Mouse (Mus musculus): ENCODE measurements at regions not wholly inside any gene's neighbourhood (a gene's known extent, or its start where the extent isn't known, plus 50 kb on each side); places are given as distances from the start of the nearest gene placed in this dataset.
A peak's percentile ranks its signal among the peaks of the same experiment; 100 is the strongest.
"Not testable (repeated sequence)": the region's sequence is repeated elsewhere in the genome, so short reads cannot be mapped to it uniquely, and the experiment has no call there.

DNA sequence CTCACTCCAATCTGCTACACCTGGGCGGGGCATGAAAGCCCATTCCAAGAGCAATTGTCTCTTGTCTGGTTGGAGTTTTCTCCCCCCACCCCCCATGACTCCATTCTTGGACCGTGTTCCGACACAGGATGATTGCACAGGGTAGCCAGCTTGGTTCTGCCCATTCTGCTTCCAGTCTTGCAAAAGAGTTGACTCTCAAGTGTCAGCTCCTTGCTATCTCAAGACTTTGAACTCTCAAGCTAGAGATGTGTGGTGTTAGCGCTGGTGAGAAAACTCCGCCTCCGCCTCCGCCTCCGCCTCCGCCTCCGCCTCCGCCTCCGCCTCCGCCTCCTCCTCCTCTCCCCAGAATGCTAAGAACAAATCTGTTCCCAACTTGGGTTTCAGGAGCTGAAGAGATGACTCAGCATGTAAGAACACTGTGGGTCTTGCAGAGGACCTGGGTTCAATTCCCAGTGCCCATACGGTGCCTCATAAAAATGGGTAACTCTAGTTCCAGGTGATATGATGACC lies 135.1 kb downstream of the Bcat1 start:
- DNase-seq (ENCODE audit: low spot score), result no peak

DNA sequence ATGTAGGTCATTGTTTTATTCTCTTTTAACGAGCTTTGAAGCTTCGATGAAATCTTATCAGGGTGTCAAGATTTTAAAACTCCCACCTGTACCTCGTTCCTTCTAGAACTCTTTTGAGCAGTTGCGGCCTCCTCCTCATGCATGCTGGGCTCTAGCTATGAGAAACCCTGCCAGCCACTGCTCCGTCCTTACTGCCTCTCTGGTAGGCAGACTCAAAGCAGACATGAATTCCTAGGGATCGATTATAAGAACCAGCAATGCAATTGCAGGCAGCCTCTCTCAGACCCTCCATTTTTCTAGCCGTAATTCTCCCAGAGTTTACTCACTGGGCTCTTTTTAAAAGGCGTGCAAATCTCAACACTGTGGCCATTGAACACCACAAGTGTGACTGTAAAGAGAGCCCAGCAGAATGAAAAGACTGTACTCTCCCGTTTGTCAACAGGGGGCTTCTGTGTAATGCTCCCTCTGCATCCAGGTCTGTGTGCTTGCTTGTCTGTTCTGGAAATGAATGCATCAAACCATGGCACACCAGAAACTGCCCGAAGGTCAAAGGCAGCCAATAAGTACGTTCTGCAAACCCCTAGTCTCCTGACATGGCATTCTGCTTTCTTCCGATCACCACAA lies 137.3 kb downstream of the Bcat1 start:
- no peak for DNase-seq (ENCODE audit: low spot score)

DNA sequence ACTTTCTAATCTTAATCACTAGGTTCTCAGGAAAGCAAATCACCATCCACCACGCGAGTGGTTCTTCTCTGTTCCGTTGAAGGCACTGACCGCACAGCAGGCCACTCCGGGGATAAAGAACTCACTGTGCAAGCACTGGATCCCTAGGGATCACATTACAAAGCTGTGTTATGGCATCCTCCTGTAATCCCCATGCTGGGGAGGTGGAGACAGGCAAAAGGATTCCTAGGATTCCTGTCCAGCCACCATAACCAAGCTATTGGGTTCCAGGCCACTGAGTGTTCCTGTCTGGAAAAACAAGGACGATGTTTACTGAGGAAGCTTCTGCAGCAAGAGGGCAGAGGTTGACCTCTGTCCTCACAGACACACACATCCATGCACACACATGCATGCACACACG lies 138.8 kb downstream of the Bcat1 start:
- DNase-seq (ENCODE audit: low spot score), result no peak

DNA sequence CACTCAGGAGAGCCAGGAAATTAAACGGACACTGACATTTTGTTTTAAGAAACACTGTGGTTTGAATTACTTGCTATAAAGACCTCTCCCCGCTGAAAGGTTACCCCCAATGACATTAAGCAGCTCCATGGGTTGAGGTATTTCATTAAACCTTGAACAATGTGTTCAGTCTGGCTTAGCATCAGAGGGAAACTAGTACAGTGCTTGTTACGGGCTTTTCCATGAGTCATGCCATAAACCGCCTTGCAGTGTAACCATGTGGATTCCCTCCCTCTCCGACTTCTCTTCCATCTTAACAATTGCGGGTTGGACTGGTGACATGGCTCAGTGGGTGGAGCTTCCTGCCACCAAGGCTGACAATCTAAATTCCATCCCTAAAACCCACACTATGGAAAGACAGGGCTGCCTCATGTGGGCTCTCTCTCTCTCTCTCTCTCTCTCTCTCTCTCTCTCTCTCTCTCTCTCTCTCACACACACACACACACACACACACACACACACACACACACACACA lies 142.2 kb downstream of the Bcat1 start:
- no peak for DNase-seq (ENCODE audit: low spot score)

DNA sequence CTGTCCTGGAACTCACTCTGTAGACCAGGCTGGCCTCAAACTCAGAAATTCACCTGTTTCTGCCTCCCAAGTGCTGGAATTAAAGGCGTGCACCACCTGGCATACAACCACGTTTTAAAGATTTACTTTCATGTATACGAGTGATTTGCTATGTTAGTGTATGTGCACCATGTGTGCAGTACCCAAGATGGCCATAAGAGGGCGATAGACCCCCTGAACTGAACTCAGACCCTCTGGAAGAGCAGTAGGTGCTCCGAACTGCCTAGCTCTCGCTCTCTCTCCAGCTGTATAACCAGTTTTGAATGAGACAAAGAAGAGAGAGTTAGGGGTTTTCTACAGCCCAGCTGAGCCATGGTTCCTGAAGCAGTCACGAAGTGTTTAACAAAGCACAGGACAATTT lies 143.6 kb downstream of the Bcat1 start:
- no peak for DNase-seq (ENCODE audit: low spot score)

DNA sequence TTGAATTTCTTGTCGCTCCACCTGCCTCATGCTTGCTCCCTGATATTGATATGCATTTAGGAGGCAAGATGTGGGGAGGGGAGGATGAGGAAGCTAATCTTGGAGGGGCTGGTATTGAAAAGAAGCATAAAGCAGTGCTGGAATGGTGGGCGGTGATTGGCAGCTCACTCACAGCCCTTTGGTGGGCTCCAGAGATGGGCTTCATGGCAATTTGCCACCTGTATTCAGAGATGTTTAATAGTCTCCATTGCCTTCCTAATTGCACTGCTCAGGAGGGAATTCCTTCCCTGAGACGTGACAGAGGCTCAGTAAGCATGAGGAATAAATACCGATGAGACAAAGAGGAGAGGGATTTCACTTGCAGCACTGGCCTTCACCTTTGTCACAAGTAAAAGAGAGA lies 146.0 kb downstream of the Bcat1 start:
- no peak for DNase-seq (ENCODE audit: low spot score)

DNA sequence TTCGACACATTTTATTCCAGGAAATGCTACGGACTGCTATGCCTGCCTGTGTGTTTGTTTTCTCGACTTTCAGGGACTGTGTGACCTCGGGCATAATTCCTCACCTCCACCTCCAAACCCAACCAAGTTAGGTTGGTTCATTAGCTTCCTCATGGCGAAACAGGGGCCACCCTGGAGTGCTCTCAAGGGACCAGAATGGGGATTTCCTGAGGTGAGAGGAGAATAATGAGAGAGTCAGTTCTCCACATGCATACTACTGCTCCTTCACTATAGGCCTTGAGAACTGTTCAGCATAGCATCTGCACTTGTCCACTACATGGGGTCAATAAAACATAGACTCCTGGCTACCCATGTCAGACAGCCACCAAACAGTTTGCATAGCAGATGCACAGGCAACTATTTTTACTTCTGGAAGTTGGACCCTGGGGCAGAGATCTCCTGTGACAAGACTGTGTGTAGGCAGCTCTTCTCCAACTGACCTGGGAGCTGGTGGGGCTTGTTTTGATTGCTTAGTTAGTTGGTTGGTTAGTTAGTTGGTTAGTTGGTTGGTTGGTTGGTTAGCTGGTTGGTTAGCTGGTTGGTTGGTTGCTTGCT lies 146.6 kb downstream of the Bcat1 start:
- DNase-seq (ENCODE audit: low spot score), result no peak

DNA sequence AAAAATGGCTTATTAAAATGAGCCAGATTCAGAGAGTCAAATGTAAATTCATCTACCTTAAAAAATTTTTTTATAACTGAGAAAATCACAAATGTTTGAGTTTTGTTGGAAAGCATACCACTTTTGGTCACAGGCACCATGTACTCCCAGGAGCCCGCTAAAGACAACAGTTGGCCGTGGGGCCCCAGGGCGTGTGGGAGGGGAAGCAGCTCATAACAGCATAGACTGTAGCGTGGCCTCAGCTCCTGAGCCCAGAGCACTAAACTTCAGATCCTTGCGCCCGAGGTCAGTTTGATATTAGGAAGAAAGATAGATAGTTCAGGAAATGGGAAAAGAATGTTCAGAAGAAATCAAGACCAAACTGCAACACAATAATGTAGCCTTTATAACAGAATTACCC lies 145.8 kb upstream of the Sox5 start:
- no peak for DNase-seq (ENCODE audit: low spot score)

DNA sequence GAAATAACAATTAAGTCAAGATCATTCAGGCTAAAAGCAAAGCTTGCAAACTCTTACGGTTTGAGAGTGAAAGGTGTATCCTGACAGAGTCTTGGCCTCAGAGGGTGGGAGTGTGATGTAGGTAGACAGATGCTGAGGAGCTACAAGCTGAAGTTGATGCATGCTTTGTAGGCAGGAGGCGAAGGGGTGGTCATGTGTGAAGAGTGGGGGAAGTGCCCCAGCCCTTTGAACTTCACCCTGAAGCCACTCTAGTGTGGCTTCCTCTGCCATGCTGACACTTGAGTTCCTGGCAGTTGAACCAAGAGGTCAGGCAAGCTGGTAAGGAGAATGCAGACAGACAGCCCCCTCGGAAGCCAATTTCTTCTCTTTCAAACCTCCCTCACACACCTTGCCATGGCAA lies 141.0 kb upstream of the Sox5 start:
- no peak for DNase-seq (ENCODE audit: low spot score)

DNA sequence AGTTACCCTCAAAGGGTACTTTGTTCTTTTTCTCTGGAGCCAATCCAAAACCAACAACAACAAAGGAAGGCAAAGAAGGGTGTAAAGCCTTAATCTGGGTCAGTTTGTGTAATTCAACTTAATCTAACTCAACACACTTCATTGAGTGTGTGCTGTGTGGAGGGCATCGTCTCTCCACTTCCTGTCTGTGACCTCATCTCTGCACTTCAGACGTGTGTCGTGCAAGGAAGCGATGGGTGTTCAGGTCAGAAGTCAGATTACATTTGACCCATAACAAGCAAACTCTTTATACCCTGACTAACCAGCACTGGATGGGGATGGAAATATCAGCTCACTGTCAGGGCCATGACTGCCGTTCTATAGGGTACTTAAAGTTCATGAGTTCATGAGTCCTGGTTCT lies 138.0 kb upstream of the Sox5 start:
- no peak for DNase-seq (ENCODE audit: low spot score)

DNA sequence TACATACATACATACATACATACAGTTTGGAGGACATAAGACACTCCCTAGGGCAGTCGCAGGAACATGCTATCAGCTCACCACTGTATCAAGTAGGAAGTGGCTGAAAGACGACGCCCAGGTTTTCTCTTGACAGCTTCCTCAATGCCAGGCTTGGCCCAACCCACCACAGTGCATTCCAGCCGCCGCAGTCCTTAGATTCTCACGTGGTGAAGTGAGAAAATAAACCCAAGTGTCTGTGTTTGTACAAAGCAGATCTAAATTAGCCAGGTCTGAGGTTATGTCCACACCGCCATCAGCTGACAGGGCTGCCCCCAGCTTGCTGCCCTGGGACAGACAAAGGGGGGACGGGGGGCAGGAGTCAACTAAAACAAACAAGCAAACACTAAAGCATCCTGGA lies 135.4 kb upstream of the Sox5 start:
- no peak for DNase-seq (ENCODE audit: low spot score)

DNA sequence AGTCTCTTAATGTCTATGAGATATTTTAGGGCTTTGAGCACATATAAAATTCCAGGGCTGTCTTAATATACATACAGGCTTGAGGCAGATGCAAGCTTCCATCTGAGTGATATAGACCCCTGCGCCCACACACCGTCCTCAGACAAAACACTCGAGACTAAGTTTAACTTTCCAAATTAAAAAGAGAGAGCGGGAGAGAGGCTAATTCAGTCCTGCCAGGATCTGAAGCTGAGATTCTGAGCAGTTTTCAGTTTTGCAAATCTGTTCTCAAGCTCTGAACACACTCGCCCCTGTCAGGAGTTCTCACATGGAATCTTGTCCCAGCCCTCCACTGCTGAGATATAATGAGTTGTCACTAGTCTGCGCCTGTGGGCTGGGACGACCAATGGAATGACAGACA lies 130.0 kb upstream of the Sox5 start:
- DNase-seq (ENCODE audit: low spot score), result no peak

DNA sequence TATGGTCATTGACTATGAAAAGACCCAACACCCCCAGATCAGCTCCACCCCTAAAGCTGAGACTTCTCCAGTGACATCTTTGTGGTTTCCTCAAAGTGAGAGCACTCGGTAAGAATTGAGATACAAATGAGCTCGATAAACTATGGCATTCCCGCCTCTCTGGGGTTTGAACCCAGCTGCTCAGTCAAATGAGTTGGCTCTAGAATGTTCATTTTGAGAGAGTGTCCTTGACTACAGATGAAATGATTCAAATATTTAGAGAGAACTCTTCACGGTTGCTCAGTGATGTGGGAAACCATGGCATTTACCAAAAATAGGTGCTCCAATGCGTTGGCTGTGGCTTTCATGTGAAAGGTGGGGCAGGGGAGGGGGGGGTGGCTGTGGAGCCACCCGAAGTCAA lies 128.6 kb upstream of the Sox5 start:
- no peak for DNase-seq (ENCODE audit: low spot score)

DNA sequence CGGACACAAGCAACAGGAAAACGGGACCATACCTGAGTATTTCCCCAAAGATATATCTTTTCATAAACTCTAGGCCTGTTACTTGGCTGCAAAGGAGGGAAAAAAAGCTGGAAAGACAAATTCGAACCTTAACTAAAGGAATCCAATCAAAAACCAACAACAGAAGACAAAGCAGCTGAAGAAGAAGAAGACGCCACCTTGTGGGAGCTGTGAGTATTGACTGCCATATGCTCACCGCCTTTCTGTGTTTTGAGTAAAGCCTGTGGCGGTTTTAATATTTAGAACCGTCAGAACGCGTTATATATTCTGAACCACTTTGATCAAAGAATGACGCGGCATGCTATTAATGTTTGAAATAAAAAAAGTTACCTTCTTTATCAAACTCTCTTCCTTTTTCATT lies 126.9 kb upstream of the Sox5 start:
- DNase-seq (ENCODE audit: low spot score), result no peak

DNA sequence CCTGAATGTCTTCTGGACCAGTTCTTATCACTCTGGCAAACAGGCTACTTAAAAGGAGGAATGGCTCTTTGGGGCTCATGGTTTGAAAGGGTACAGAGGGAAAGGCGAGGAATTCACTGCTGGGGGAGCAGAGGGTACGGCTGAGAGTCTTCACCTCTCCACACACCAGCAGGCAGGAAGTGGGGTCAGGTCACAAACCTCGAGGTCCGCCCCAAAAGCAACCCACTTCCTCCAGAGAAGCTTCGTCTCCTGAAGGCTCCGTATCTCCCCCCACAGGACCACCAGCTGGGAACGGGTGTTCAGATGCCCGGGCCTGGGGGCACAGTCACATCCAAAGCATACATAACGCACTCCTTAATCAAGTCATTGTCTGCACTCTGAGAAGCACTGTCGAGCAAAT lies 121.4 kb upstream of the Sox5 start:
- DNase-seq (ENCODE audit: low spot score), result no peak

DNA sequence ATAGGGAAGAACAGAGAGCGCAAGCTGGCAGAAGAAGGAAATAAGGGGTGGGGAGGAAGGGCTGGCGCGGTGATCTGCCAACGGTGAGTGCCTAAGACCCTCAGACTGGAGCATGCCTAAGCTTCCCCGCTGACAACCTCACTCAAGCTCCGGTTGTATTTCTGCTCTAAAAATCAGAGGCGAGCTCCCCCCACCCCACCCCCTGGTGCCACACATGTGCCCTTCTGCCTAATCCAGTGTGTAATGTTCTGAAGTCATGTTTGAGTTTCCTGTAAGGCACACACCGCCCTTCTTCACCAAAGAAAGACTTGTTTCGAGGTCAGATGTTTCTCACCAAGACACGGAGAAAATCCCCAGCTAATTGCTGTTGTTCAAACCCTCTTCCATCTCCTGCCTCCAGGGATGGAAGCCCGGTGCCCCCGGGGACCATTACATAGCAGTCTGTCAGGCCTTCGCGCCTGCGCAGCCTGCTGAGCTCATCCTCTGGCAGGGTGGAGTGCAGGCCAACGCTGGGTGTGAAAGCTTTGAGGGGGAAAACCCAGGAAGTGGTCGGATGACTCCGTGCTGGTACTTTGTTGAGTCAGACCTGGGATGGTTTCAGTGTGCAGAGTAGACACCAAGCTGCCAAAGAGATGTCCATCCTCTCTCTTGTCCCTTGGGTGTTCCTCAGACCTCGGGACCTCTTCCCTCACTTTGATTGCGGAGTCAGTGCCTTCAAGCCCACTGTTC lies 120.7 kb upstream of the Sox5 start:
- peak; percentile 11 for DNase-seq (ENCODE audit: low spot score)

DNA sequence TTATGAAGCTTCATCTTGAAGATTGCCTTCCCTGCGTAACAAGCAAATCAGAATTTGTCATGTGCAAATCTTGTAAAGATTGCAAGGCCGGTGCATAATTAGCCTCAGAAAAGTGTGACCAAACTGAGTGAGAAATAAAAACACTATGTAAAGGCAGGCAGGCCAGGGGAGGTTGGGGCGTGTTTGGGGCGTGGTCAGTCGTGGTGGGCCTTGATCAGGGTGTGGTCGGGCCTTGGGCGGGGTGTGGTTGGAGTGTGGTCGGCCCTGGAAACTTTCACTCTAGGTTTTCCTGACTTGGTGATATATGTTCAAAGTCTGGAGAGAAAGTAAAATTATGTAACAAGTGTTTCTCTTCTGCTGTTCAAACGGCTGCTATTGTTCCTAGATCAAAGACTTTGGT lies 120.0 kb upstream of the Sox5 start:
- DNase-seq (ENCODE audit: low spot score), result no peak

DNA sequence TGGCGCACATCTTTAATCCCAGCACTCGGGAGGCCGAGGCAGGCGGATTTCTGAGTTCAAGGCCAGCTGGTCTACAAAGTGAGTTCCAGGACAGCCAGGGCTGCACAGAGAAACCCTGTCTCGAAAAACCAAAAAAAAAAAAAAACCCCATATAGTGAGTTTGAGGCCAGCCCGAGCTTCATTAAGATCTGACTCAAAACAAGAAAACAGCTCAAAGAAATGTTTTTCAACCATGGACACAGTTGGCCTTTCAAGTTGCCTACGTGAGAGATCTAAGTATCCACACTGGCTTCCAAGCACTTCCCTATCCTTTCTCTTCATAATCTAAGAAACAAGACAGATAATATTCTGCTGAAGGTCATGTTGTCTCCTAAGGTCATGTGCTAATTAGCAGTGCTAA lies 119.1 kb upstream of the Sox5 start:
- not testable (repeated sequence) for DNase-seq (ENCODE audit: low spot score)

DNA sequence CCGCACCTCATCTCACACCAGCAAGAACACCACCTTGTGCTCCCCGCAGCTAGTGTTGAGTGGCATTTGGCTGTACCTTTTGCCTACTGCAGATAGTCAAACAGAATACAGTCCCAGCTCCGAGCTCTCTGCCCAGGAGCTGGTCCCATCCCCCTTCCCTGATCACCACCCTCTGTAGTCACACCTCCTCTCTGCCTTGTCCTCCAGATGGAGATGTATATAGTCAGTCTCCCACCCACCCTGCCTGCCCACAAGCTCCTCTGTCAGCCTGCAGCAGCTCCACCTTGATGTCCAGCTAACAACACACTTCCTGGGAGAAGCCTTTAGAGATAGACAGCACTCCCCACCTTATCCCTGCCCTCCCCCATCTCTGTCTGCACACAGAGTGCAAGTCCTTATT lies 115.7 kb upstream of the Sox5 start:
- DNase-seq (ENCODE audit: low spot score), result no peak

DNA sequence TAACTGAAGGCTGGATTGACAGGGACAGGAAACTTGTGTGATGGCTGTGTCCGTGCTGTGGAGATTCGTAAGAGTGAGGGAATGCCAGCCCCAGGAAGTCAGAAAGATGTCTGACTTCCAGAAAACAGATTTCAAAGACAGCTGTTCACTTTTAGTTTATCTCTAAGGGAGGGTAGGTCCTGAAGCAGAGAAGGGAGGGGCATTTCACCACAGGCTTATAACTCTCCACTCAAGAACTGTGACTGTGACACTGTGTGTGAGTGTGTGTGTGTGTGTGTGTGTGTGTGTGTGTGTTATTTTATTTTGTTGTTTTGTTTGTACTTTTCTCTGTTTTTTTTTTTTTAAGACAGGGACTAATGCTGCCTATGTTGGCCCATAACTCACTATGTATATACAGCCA lies 109.1 kb upstream of the Sox5 start:
- DNase-seq (ENCODE audit: low spot score), result no peak

DNA sequence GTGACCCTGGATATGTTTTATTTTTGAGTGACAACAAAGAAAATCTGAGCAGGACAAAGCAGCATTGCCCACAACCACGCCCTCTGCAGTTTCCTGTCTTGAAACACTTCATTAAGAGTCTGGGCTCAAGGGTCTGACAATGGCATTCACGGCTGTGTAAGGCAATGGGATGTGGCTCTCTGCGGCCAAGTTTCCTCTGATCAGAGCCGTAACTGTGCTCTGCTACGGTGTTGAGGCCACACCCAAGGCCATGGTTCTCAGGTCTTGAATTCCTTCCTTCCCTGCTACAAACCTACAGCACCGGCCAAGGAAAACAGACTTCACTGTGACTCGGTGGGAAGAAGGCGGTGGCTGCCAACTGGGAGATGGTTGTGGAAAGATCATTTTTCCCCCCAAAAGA lies 108.4 kb upstream of the Sox5 start:
- no peak for DNase-seq (ENCODE audit: low spot score)

DNA sequence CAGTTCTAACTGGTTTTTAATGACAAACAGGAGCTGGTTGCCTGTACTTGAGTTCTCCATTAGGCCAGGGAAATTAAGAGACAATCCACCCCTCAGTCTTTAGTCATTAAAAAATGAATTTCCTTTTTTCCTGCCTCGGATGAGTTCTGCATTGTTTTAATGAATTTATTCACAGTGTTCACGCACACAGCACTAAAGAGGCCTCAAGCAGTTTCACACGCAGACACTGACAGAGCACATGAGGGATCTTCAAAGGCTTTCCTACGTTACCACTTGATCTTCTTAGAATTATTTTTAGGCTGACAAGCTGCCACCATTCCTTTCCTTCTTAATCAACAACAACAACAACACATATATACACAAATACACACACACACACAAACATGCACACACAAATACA lies 101.3 kb upstream of the Sox5 start:
- no peak for DNase-seq (ENCODE audit: low spot score)

DNA sequence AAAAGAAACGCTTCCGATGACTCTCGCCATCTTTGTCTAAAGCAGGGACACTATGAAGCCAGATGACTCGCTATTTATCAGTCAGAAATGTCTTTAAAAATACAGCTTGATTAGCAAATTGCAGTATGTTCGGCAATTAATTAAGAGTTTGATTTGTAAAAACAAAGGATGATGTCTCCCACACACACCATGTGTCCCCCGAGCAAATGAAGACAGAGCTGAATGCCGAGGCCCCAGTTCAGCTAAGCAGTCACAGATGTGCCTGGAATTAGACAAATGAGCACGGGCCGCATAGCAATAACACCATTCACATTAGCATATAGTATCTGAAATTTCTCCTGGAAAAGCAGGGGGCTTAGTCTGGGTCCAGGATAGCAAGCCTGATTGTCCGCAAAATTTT lies 98.3 kb upstream of the Sox5 start:
- no peak for DNase-seq (ENCODE audit: low spot score)

Measured in MN1 (cell line).